Mouse (Mus musculus): ENCODE measurements at regions not wholly inside any gene's neighbourhood (a gene's known extent, or its start where the extent isn't known, plus 50 kb on each side); places are given as distances from the start of the nearest gene placed in this dataset.
A peak's percentile ranks its signal among the peaks of the same experiment; 100 is the strongest.

DNA sequence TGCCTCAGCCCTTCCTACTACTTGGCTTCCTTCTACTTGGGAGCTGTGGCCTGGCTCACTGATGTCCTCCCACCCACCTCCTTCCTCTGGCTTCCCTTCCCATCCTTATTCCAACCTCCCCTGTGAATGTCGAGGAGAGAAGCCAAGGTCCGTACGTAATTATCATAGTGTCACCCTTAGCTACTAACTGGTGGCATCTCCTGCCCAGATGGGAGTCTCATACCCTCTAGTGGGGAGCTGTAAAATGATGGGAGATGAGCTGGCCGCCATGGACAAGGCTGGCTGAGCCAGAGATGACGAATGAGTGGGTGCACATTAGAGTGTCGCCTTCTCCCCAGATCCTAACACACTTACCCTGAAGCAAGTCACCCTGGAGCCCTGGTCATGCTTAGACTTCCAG is 532.6 kb downstream of the Zfp536 start:
- no peak for ATAC-seq (ENCODE audit: insufficient number of reproducible peaks, insufficient read depth, low FRiP score, low TSS enrichment, low read depth)
- Histone ChIP-seq H3K9ac (no peak overlapping the region), H3K4me3 (no peak overlapping the region), H3K27me3 (0 out of 2 replicates have a peak, but pooled peaks cover 3% of the 10 kb centered on the region), H3K36me3 (no peaks in the 10 kb centered on the region), H3K4me2 (no peak overlapping the region), H3K9me3 (0 out of 2 replicates have a peak, but pooled peaks cover 3% of the 10 kb centered on the region), H3K27ac (no peak overlapping the region), H3K4me1 (peaks cover 9% of the 10 kb centered on the region)
- 86% methylated on average over 6 of the region's 6 CpGs for WGBS

DNA sequence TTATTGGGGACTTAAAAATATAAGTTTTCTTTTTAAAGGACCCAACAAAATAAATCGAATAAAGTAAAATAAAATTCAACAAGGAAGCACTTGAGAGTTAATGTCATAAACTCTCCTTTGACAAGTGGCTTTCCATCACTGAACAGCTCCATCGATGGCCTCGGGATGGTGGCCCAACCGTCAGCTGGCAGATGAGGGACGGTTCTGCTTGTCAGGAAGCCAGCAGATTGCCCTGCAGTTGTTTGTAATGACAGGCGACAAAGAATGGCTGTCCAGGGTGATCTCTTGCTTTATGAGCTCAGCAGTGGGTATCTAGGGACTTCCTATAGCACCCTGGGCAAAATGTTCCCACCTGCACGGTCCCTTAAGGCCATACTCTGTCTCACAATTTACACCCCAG is 531.7 kb downstream of the Zfp536 start:
- Histone ChIP-seq H3K4me1 (peaks cover 9% of the 10 kb centered on the region), H3K27me3 (0 out of 2 replicates have a peak, but pooled peaks cover 3% of the 10 kb centered on the region), H3K9ac (no peak overlapping the region), H3K9me3 (no peaks in the 10 kb centered on the region), H3K4me3 (no peak overlapping the region), H3K36me3 (no peaks in the 10 kb centered on the region), H3K4me2 (no peak overlapping the region), H3K27ac (no peak overlapping the region)
- WGBS: 65% methylated on average over 7 of the region's 7 CpGs
- no peak for ATAC-seq (ENCODE audit: insufficient number of reproducible peaks, insufficient read depth, low FRiP score, low TSS enrichment, low read depth)

DNA sequence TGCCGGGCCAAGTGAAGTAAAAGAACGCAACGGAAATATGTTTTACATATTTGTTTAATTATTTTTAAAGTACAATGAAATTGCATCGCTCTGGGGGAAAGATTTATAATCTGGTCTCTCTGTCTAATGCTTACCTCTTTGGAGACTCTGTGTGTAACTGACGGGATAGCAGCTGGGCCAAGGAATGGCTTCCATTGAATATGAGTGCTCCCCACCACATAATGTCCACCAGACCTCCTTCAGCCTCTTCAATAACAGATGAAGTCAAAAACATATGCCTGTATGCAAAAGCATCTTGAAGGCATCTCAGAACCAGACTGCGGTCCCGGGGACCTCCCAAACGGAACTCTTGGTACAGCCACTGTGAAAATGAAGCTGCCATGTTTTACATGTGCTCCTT is 531.0 kb downstream of the Zfp536 start:
- H3K4me2 ChIP-seq: no peak overlapping the region
- H3K36me3 ChIP-seq: no peaks in the 10 kb centered on the region
- 0 out of 2 replicates have a peak, but pooled peaks cover 3% of the 10 kb centered on the region for H3K27me3 ChIP-seq
- no peaks in the 10 kb centered on the region for H3K9me3 ChIP-seq
- 0 out of 2 replicates have a peak, but pooled peaks have one; percentile 59 for ATAC-seq (ENCODE audit: insufficient number of reproducible peaks, insufficient read depth, low FRiP score, low TSS enrichment, low read depth)
- H3K4me3 ChIP-seq: no peak overlapping the region
- H3K27ac ChIP-seq: no peak overlapping the region
- peaks cover 9% of the 10 kb centered on the region for H3K4me1 ChIP-seq
- no peak overlapping the region for H3K9ac ChIP-seq
- whole genome bisulfite sequencing: 53% methylated on average over 8 of the region's 8 CpGs

DNA sequence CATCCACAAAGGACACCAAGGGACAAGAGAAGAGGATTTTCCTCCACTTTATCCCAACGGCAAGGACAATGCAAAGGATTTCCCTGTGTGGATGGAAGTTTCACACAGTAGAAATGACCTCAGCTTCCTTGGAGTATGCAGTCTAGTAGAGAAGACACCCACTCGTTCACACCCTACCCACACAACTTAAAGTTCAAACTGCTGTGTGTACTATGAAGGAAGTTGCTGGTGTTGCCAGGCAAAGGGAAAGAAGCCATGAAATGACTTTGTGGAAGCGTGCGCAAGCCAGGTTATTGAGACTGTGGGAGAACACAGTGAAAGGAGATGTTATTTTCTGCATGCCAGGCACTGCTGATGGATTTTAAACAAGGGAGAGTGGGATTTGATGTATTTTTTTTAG is 527.3 kb downstream of the Zfp536 start:
- H3K4me1 ChIP-seq: peaks cover 9% of the 10 kb centered on the region
- WGBS: 88% methylated on average over 4 of the region's 4 CpGs
- no peaks in the 10 kb centered on the region for H3K36me3 ChIP-seq
- 0 out of 2 replicates have a peak, but pooled peaks cover 3% of the 10 kb centered on the region for H3K27me3 ChIP-seq
- no peak overlapping the region for H3K9ac ChIP-seq
- H3K4me2 ChIP-seq: no peak overlapping the region
- H3K9me3 ChIP-seq: no peaks in the 10 kb centered on the region
- ATAC-seq (ENCODE audit: insufficient number of reproducible peaks, insufficient read depth, low FRiP score, low TSS enrichment, low read depth): no peak
- no peak overlapping the region for H3K27ac ChIP-seq
- no peak overlapping the region for H3K4me3 ChIP-seq

DNA sequence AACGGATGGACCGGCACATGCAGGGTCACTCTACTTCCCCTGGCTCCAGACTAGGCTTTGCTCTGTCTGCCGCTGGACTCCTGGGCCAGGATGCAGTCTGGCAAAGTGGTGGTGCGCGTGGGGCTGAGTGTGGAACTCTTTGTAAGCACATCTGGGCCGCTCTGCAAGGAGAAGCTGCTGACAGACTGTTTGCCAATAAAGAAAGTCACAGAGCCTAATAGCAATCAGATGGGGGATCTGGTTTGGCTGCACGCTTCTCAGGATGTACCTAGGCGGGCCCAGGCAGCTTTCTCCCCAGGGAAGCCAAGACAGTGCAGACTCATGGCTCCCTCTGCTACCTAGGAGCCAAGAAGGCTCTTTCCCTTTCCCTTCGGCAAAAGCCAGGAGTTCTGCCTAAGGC is 519.0 kb downstream of the Zfp536 start:
- Histone ChIP-seq H3K27me3 (0 out of 2 replicates have a peak, but pooled peaks cover 6% of the 10 kb centered on the region), H3K36me3 (no peaks in the 10 kb centered on the region), H3K9me3 (peaks cover 3% of the 10 kb centered on the region; the same call in 1 of the 2 replicates), H3K27ac (peak overlapping the region; percentile 55), H3K9ac (0 out of 2 replicates have a peak overlapping the region, but pooled peaks have one; percentile 27), H3K4me3 (no peak overlapping the region), H3K4me1 (peaks cover 28% of the 10 kb centered on the region), H3K4me2 (0 out of 2 replicates have a peak overlapping the region, but pooled peaks have one; percentile 11)
- 26% methylated on average over 9 of the region's 9 CpGs for WGBS
- no peak for ATAC-seq (ENCODE audit: insufficient number of reproducible peaks, insufficient read depth, low FRiP score, low TSS enrichment, low read depth)

DNA sequence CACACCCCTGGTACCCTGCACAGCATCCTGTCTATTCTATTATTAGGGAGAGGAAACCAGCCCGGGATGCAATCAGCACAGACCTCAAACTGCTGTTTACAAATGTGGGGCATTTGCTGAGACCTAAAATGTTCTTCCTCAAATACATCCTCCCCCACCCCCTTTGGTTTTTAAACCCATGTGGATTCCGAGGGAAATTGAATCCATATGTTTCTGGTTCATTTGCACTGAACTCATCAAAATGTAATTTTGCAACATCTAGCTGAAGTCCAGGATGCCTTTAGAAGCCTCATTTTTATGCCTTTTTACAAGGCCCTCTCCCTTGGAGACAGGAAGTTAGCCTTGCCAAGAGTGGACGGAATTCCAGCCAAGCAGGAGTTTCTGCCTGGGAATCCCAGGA is 517.6 kb downstream of the Zfp536 start:
- peak overlapping the region; percentile 15 for H3K4me2 ChIP-seq
- H3K27me3 ChIP-seq: 0 out of 2 replicates have a peak, but pooled peaks cover 6% of the 10 kb centered on the region
- H3K9me3 ChIP-seq: peaks cover 3% of the 10 kb centered on the region; the same call in 1 of the 2 replicates
- H3K4me3 ChIP-seq: no peak overlapping the region
- H3K36me3 ChIP-seq: no peaks in the 10 kb centered on the region
- ATAC-seq (ENCODE audit: insufficient number of reproducible peaks, insufficient read depth, low FRiP score, low TSS enrichment, low read depth): 0 out of 2 replicates have a peak, but pooled peaks have one; percentile 44
- H3K4me1 ChIP-seq: peaks cover 28% of the 10 kb centered on the region
- peak overlapping the region; percentile 75 for H3K27ac ChIP-seq
- WGBS: 19% methylated on average over 3 of the region's 3 CpGs
- no peak overlapping the region for H3K9ac ChIP-seq

DNA sequence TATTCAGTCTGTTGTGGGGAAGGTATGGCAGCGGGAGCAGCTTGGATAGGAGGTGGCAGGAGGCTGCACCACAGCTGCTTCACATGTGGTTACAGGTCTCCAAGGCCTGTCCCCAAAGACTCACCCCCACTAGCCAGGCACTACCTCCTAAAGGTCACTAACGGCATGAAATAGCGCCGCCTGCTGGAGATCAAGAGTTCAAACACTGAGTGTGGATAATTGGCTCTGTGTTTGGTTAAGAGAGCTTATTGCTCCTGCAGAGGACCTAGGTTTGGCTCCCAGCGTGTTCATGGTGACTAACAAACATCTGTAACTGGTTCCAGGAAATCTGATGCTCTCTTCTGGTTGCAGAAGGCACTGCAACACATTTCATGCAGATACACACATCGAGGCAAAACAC is 514.1 kb downstream of the Zfp536 start:
- Histone ChIP-seq H3K9me3 (no peaks in the 10 kb centered on the region), H3K4me2 (no peak overlapping the region), H3K36me3 (no peaks in the 10 kb centered on the region), H3K4me1 (peaks cover 22% of the 10 kb centered on the region), H3K4me3 (no peak overlapping the region), H3K27me3 (no peaks in the 10 kb centered on the region), H3K9ac (no peak overlapping the region), H3K27ac (no peak overlapping the region)
- no peak for ATAC-seq (ENCODE audit: insufficient number of reproducible peaks, insufficient read depth, low FRiP score, low TSS enrichment, low read depth)
- 35% methylated on average over 6 of the region's 6 CpGs for WGBS

DNA sequence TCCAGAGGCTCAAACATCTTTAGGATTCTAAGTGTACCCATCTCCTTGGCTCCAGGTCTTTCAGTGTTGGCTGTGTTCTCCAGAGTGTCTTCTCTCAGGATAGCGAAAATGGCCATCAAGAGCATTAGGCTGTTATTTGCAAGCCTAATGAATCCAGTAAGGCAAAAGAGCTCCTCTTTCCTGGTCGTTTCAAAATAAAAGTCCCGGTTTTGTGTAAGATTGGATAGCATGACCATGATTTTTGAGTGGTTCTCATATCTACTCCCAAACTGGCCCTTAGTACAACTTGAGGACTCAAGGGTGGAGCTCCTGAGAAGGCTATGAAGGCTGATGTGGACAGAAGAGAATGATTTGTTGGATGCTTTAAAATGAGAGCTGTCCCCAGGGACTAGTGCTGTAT is 510.6 kb downstream of the Zfp536 start:
- H3K9me3 ChIP-seq: 0 out of 2 replicates have a peak, but pooled peaks cover 5% of the 10 kb centered on the region
- H3K9ac ChIP-seq: no peak overlapping the region
- no peak overlapping the region for H3K4me2 ChIP-seq
- H3K27ac ChIP-seq: no peak overlapping the region
- no peaks in the 10 kb centered on the region for H3K4me1 ChIP-seq
- no peaks in the 10 kb centered on the region for H3K27me3 ChIP-seq
- WGBS: 37% methylated on average over 3 of the region's 3 CpGs
- no peak for ATAC-seq (ENCODE audit: insufficient number of reproducible peaks, insufficient read depth, low FRiP score, low TSS enrichment, low read depth)
- H3K4me3 ChIP-seq: no peak overlapping the region
- H3K36me3 ChIP-seq: no peaks in the 10 kb centered on the region

DNA sequence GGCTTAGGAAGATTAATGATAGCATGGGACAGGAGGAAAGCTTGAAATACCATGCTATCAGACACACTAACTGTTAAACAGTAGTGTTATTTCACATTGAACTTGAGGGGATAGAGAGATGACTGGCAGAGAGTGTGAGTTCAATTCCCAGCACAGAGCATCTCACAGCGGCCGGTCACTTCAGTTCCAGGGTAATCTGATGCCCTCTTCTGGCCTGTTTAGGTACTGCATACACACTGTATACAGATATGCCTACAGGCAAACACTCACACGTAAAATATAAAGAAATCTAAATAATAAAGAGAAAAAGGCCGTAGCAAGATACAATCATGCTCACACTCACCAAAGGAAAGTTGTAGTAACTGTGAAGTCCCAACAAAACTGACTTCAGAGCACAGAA is 506.0 kb downstream of the Zfp536 start:
- Histone ChIP-seq H3K27me3 (no peaks in the 10 kb centered on the region), H3K9ac (no peak overlapping the region), H3K4me2 (no peak overlapping the region), H3K4me1 (no peaks in the 10 kb centered on the region), H3K36me3 (no peaks in the 10 kb centered on the region), H3K27ac (no peak overlapping the region), H3K9me3 (0 out of 2 replicates have a peak, but pooled peaks cover 5% of the 10 kb centered on the region), H3K4me3 (no peak overlapping the region)
- no peak for ATAC-seq (ENCODE audit: insufficient number of reproducible peaks, insufficient read depth, low FRiP score, low TSS enrichment, low read depth)
- WGBS: 86% methylated on average over 4 of the region's 4 CpGs

DNA sequence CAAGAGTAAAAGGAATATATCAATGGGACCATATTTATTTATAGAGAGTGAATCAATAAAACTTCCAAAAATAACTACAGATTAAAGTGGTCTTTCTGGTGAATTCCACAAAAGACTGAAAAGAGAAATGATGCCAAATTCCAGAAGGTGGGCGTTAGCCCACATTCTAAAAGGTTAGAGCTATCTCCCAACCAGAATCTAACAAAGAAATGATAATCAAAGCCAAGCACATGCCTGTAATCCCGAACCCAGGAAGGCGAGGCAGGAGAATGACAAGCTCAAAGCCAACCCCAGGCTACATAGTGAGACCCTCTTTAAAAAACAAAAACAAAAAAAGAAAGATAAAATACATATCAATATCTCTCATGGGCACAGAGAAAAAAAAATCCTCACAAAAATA is 502.6 kb downstream of the Zfp536 start:
- ATAC-seq (ENCODE audit: insufficient number of reproducible peaks, insufficient read depth, low FRiP score, low TSS enrichment, low read depth): no peak
- Histone ChIP-seq H3K27ac (no peak overlapping the region), H3K4me1 (no peaks in the 10 kb centered on the region), H3K9ac (no peak overlapping the region), H3K4me2 (no peak overlapping the region), H3K4me3 (no peak overlapping the region), H3K9me3 (0 out of 2 replicates have a peak, but pooled peaks cover 5% of the 10 kb centered on the region), H3K36me3 (no peaks in the 10 kb centered on the region), H3K27me3 (0 out of 2 replicates have a peak, but pooled peaks cover 3% of the 10 kb centered on the region)
- 82% methylated on average over 3 of the region's 3 CpGs for WGBS

DNA sequence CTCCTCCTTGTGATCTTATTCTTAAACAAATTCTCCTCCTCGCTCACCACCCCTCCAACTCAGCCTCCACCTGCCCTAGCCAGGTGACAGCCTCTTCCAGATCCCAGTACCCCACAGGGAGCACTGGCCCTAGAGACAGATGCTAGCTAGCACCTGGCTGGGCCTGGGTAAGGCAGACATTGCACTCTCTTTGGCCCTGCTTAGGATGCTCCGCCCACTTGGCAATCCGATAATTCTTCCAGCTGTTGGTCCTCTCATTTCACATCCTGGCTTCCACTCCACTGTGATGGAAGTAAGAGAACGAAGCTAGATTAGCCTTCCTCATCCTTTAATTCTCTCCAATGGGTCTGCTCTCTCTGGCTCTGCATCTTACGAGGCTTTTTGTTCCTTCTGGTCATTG is 483.4 kb downstream of the Zfp536 start:
- no peak overlapping the region for H3K9ac ChIP-seq
- ATAC-seq (ENCODE audit: insufficient number of reproducible peaks, insufficient read depth, low FRiP score, low TSS enrichment, low read depth): no peak
- no peak overlapping the region for H3K4me2 ChIP-seq
- H3K4me1 ChIP-seq: peaks cover 37% of the 10 kb centered on the region
- no peak overlapping the region for H3K4me3 ChIP-seq
- H3K36me3 ChIP-seq: no peaks in the 10 kb centered on the region
- WGBS: 37% methylated on average over 5 of the region's 5 CpGs
- peaks cover 4% of the 10 kb centered on the region; the same call in 1 of the 2 replicates for H3K27me3 ChIP-seq
- H3K9me3 ChIP-seq: no peaks in the 10 kb centered on the region
- H3K27ac ChIP-seq: no peak overlapping the region

DNA sequence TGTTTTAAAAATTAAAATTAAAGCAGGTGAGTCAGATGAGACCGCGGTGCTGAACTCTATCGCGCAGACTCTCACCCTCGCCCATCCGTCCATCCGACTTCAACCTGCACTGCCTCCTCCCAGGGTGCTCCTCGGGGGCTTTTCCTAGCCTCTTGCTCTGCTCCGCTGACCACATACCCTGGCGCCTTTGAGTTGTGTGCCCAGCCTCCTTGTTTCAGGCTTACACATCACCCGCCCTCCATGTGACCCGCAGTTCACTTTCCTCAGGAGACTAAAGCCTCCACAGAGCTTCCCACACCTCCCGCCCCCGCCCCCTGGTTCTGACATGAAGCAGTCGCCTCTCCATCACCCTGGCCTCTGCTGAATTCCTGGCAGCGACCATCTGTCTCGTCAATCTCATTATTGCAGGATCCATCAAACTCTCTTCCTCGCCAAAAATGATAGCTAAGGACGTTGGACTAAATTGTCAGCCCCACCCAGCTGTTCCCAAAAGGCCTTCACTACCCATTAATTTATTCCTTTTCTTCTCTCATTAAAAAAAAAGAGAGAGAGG is 482.9 kb downstream of the Zfp536 start:
- H3K9ac ChIP-seq: no peak overlapping the region
- peaks cover 4% of the 10 kb centered on the region; the same call in 1 of the 2 replicates for H3K27me3 ChIP-seq
- WGBS: 37% methylated on average over 19 of the region's 19 CpGs
- H3K27ac ChIP-seq: no peak overlapping the region
- H3K36me3 ChIP-seq: no peaks in the 10 kb centered on the region
- ATAC-seq (ENCODE audit: insufficient number of reproducible peaks, insufficient read depth, low FRiP score, low TSS enrichment, low read depth): no peak
- H3K4me2 ChIP-seq: no peak overlapping the region
- no peaks in the 10 kb centered on the region for H3K9me3 ChIP-seq
- peaks cover 37% of the 10 kb centered on the region for H3K4me1 ChIP-seq
- no peak overlapping the region for H3K4me3 ChIP-seq

Data from embryonic facial prominence, embryonic 13.5 days (tissue).